8 mouse cellular contexts compared by ENCODE assay signal in the genomic region with DNA sequence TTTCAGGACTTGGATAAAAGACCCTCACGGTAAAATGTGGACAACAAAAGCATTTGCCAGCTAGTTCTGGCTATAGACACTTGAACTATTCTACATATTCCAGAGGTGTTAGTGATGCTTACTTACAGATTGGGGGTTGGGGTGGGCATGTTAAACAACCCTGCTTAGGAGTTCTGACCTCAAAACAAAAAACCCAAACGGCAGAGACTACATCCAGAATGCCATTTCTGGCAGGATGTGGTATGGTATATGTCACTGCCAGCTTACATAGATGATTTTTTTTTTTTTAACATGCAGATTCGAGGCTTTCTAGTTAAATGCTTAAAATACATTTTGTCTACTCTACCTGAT. TPM values are rescaled to one million over a fixed set of nuclear protein-coding genes. Genes with fewer than 3 reads are reported as not detected.
A peak's percentile ranks its signal among the peaks of the same experiment; 100 is the strongest.
DNase-seq lines count a peak whose midpoint lies in the region; ATAC-seq and TF ChIP-seq lines count a peak whose summit lies in the region.

No protein-coding gene starts in this region.

- TF ChIP-seq POLR2A in CH12.LX (IDR thresholded peaks at IDR 0.05; ENCODE audit: low read depth, low read length): no peak
- TF ChIP-seq POLR2A in limb, embryonic 14.5 days (IDR thresholded peaks at IDR 0.05; ENCODE audit: borderline replicate concordance, extremely low read depth, insufficient read depth, insufficient read length): no peak

- no peak for DNase-seq in gastrocnemius, adult 2 months
- no peak for DNase-seq in gastrocnemius, postnatal 36 days
- no peak for DNase-seq in CH12.LX (ENCODE audit: extremely low read depth)
- DNase-seq in forebrain, embryonic 11.5 days (ENCODE audit: low spot score): no peak
- peak; percentile 19 for DNase-seq in limb, embryonic 14.5 days (ENCODE audit: low spot score)
- no peak for DNase-seq in layer of hippocampus, adult 8-10 months (ENCODE audit: low spot score in 2 of 2)

- intact Hi-C loops in gastrocnemius, adult 2 months (cut with DNase I): loop anchor here (10.0 kb wide), 1 partner anchor 57 kb away; no protein-coding TSS in a partner anchor
- intact Hi-C loops in gastrocnemius, postnatal 36 days (cut with DNase I): no loop called here

- ATAC-seq in forebrain, embryonic 11.5 days (replicated peaks; ENCODE audit: low FRiP score): no peak
- ATAC-seq in limb, embryonic 14.5 days (ENCODE audit: low FRiP score, low read depth): no peak
- ATAC-seq in stomach, embryonic 14.5 days (ENCODE audit: insufficient number of reproducible peaks, insufficient read depth, low FRiP score, low read depth): no peak
- no peak for ATAC-seq in megakaryocyte progenitor cell, adult 5-6 weeks (replicated peaks; ENCODE audit: poor library complexity)

- peaks cover 3 to 4% of the 10 kb centered on the region in 2 experiments for H3K36me3 ChIP-seq in CH12.LX (replicated peaks in 1 of 2; ENCODE audit: control insufficient read depth in 1 of 2, insufficient read depth in 1 of 2, low read length in 1 of 2)
- no peaks in the 10 kb centered on the region for H3K36me3 ChIP-seq in forebrain, embryonic 11.5 days (ENCODE audit: control insufficient read depth, insufficient read depth, low read length)
- H3K36me3 ChIP-seq in limb, embryonic 14.5 days (ENCODE audit: control insufficient read depth, insufficient read depth, low read length): no peaks in the 10 kb centered on the region
- no peaks in the 10 kb centered on the region for H3K36me3 ChIP-seq in stomach, embryonic 14.5 days (ENCODE audit: control insufficient read depth, insufficient read depth, low read length)

- 13% methylated on average over 3 of the region's 3 CpGs for WGBS in forebrain, embryonic 11.5 days
- whole genome bisulfite sequencing in limb, embryonic 14.5 days: 5% methylated on average over 3 of the region's 3 CpGs
- under 1% methylated on average over 3 of the region's 3 CpGs for WGBS in stomach, embryonic 14.5 days

- no peak for TF ChIP-seq RAD21 in CH12.LX (IDR thresholded peaks at IDR 0.05; ENCODE audit: low read depth, low read length)

- H3K79me2 ChIP-seq in CH12.LX (replicated peaks; ENCODE audit: control insufficient read depth, extremely low read depth, insufficient read depth, poor library complexity, severe bottlenecking): peaks cover 55% of the 10 kb centered on the region

- H3K27ac ChIP-seq in gastrocnemius, adult 2 months: peak overlapping the region; percentile 100
- no peak overlapping the region for H3K27ac ChIP-seq in CH12.LX (ENCODE audit: insufficient read depth, low read depth)
- H3K27ac ChIP-seq in forebrain, embryonic 11.5 days (ENCODE audit: low read depth, low read length): no peak overlapping the region
- no peak overlapping the region for H3K27ac ChIP-seq in limb, embryonic 14.5 days (replicated peaks; ENCODE audit: low read depth, low read length)
- no peak overlapping the region; the same call in 1 of the 2 replicates for H3K27ac ChIP-seq in stomach, embryonic 14.5 days (ENCODE audit: low read length)

- H3K9ac ChIP-seq in CH12.LX (ENCODE audit: insufficient read depth, low read depth): peak overlapping the region; percentile 99
- H3K9ac ChIP-seq in forebrain, embryonic 11.5 days (ENCODE audit: low read length): peak overlapping the region; percentile 100
- peak overlapping the region; percentile 100 for H3K9ac ChIP-seq in limb, embryonic 14.5 days (ENCODE audit: low read depth, low read length, severe bottlenecking)
- peak overlapping the region; percentile 100 for H3K9ac ChIP-seq in stomach, embryonic 14.5 days (replicated peaks; ENCODE audit: low read depth, low read length)

- peak overlapping the region; percentile 98 for H3K4me3 ChIP-seq in gastrocnemius, adult 2 months
- peak overlapping the region; percentile 79 to 95 (median 83) for H3K4me3 ChIP-seq in CH12.LX (replicated peaks in 1 of 3; ENCODE audit: low read depth in 2 of 3, low read length in 2 of 3, poor library complexity in 1 of 3)
- H3K4me3 ChIP-seq in forebrain, embryonic 11.5 days (ENCODE audit: low read depth, low read length): peak overlapping the region; percentile 99
- H3K4me3 ChIP-seq in limb, embryonic 14.5 days (replicated peaks; ENCODE audit: low read length): peak overlapping the region; percentile 97
- peak overlapping the region; percentile 99 for H3K4me3 ChIP-seq in stomach, embryonic 14.5 days (ENCODE audit: low read depth, low read length)

- dilution Hi-C loops in CH12.LX (cut with MboI; ENCODE audit: extremely low pct_ligation_motif_present, extremely low pct_unique_long_range_greater_than_20kb, low sequenced_read_pairs): no loop called here

- in situ Hi-C loops in CH12.LX (cut with MboI; ENCODE audit: low pct_ligation_motif_present, low pct_unique_long_range_greater_than_20kb, low sequenced_read_pairs): no loop called here

- no peak for TF ChIP-seq EP300 in CH12.LX (IDR thresholded peaks at IDR 0.05; ENCODE audit: low read length)

- peak overlapping the region; percentile 100 for H3K4me2 ChIP-seq in CH12.LX (ENCODE audit: insufficient read depth, low read depth, poor library complexity, severe bottlenecking)
- peak overlapping the region; percentile 57 for H3K4me2 ChIP-seq in forebrain, embryonic 11.5 days (ENCODE audit: low read depth, low read length, severe bottlenecking)
- H3K4me2 ChIP-seq in limb, embryonic 14.5 days (replicated peaks; ENCODE audit: low read depth, low read length, severe bottlenecking): peak overlapping the region; percentile 56
- H3K4me2 ChIP-seq in stomach, embryonic 14.5 days (replicated peaks; ENCODE audit: low read depth, low read length): peak overlapping the region; percentile 77

- H3K4me1 ChIP-seq in CH12.LX (ENCODE audit: control insufficient read depth in 1 of 2, insufficient read depth in 2 of 2): peaks cover 6 to 36% of the 10 kb centered on the region in 2 experiments
- H3K4me1 ChIP-seq in forebrain, embryonic 11.5 days (replicated peaks; ENCODE audit: control insufficient read depth, insufficient read depth, low read length): peaks cover 4% of the 10 kb centered on the region; the same call in 1 of the 2 replicates
- peaks cover 14% of the 10 kb centered on the region for H3K4me1 ChIP-seq in limb, embryonic 14.5 days (ENCODE audit: control insufficient read depth, insufficient read depth, low read length)
- H3K4me1 ChIP-seq in stomach, embryonic 14.5 days (ENCODE audit: control insufficient read depth, insufficient read depth, low read length): peaks cover 5% of the 10 kb centered on the region; the same call in 1 of the 2 replicates

- no peak for TF ChIP-seq CTCF in gastrocnemius, adult 2 months (IDR thresholded peaks at IDR 0.05)
- TF ChIP-seq CTCF in CH12.LX (conservative IDR thresholded peaks at IDR 0.05 in 1 of 2, IDR thresholded peaks at IDR 0.05 in 1 of 2; ENCODE audit: low read depth in 2 of 2, low read length in 2 of 2): no peak

- no peaks in the 10 kb centered on the region for H3K27me3 ChIP-seq in CH12.LX (replicated peaks)
- H3K27me3 ChIP-seq in forebrain, embryonic 11.5 days (ENCODE audit: control insufficient read depth, insufficient read depth, low read length): no peaks in the 10 kb centered on the region
- H3K27me3 ChIP-seq in limb, embryonic 14.5 days (ENCODE audit: control insufficient read depth, insufficient read depth, low read length): no peaks in the 10 kb centered on the region
- no peaks in the 10 kb centered on the region for H3K27me3 ChIP-seq in stomach, embryonic 14.5 days (ENCODE audit: control insufficient read depth, insufficient read depth, low read length)

- no peaks in the 10 kb centered on the region for H3K9me3 ChIP-seq in CH12.LX (replicated peaks; ENCODE audit: low read length)
- no peaks in the 10 kb centered on the region for H3K9me3 ChIP-seq in forebrain, embryonic 11.5 days (ENCODE audit: control insufficient read depth, low read length)
- H3K9me3 ChIP-seq in limb, embryonic 14.5 days (ENCODE audit: control insufficient read depth, low read length): no peaks in the 10 kb centered on the region
- H3K9me3 ChIP-seq in stomach, embryonic 14.5 days (ENCODE audit: control insufficient read depth, low read depth, low read length): no peaks in the 10 kb centered on the region

TF ChIP-seq in CH12.LX, 34 proteins besides CTCF, POLR2A, EP300 and RAD21:
- TF ChIP-seq IRF4 (IDR thresholded peaks at IDR 0.05; ENCODE audit: low read depth, low read length): no peak
- no peak for TF ChIP-seq MAZ (IDR thresholded peaks at IDR 0.05; ENCODE audit: low read depth, low read length)
- TF ChIP-seq MXI1 (IDR thresholded peaks at IDR 0.05; ENCODE audit: low read depth, low read length): peak; percentile 41; the same call in 1 of the 2 replicates

RNA-seq across cellular contexts. Expression of gene Rbm33, which starts 1.0 kb away (rescaled TPM):
- 10 to 100 TPM; 42.6 to 43.1 TPM for total RNA-seq in gastrocnemius, adult 2 months (2021)
- 10 to 100 TPM; 27.2 to 35.3 TPM for total RNA-seq in gastrocnemius, postnatal 36 days (2021)
- total RNA-seq in CH12.LX (2012; rRNA removed) (14.4 and 15.1 TPM in 2 replicates), CH12.LX (2014; rRNA removed) (6.5 and 7.4 TPM in 2 replicates)
- 43.8 and 50.3 TPM in 2 replicates for polyA plus RNA-seq in CH12.LX (2012; ENCODE audit: insufficient read length, low read depth)
- polyA plus RNA-seq in forebrain, embryonic 11.5 days (2014; fragmentation: Nextera tagmentation; extraction: Ambion mirVana): 24.9 and 26.0 TPM in 2 replicates
- 43.9 and 51.2 TPM in 2 replicates for polyA plus RNA-seq in limb, embryonic 14.5 days (2012; rRNA removed)
- 17.9 and 19.3 TPM in 2 replicates for polyA plus RNA-seq in limb, embryonic 14.5 days (2014; fragmentation: Nextera tagmentation; extraction: Ambion mirVana)
- 26.4 and 27.4 TPM in 2 replicates for polyA plus RNA-seq in stomach, embryonic 14.5 days (2014; fragmentation: Nextera tagmentation; extraction: Ambion mirVana)
- 10 to 100 TPM; 60.2 to 70.2 (median 65.7) TPM for total RNA-seq in layer of hippocampus, adult 8-10 months (2022)
- 30.7 and 35.4 TPM in 2 replicates for total RNA-seq in megakaryocyte progenitor cell, adult 5-6 weeks (2015)
- total RNA-seq in megakaryocyte progenitor cell, adult 5-6 weeks (2017): 35.4 and 54.0 TPM in 2 replicates
